Mouse (Mus musculus): ENCODE measurements around the gene Mxra7. TPM values are rescaled to one million over a fixed set of nuclear protein-coding genes. Genes with fewer than 3 reads are reported as not detected.
A peak's percentile ranks its signal among the peaks of the same experiment; 100 is the strongest.
"Not testable (repeated sequence)": the region's sequence is repeated elsewhere in the genome, so short reads cannot be mapped to it uniquely, and the experiment has no call there.

The Mxra7 gene
- polyA plus RNA-seq, 1 experiment, result 6.6 TPM

DNA sequence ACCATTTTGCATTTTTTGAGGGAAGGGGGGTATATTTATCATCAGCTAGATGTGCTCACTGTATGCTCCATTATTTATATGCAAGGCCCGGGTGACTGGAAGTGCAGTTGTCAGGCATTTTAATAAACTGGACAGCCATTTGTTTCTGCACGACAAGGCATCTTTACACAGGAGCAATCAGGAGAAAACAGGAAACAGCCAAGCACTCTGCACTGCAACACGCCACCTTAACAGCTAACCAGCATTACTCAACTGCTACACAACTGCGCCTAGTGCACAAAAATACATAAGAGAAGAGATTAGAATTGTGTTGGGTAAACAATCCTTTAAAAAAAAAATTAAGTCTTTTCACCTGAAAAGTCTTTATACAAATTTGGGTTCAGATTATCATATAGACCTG is 22.2 kb upstream of the Mxra7 start:
- WGBS, result 8% methylated on average over 4 of the region's 4 CpGs
- no peaks in the 10 kb centered on the region; the same call in none of the 2 replicates for H3K4me1 ChIP-seq (ENCODE audit: control insufficient read depth, insufficient read depth, low read length)
- H3K4me3 ChIP-seq (replicated peaks; ENCODE audit: control insufficient read depth, low read depth, low read length), result peak overlapping the region; percentile 52
- H3K27ac ChIP-seq (ENCODE audit: control insufficient read depth, insufficient read depth, low read depth, low read length, poor library complexity), result no peak overlapping the region
- TF ChIP-seq POLR2A (IDR thresholded peaks at IDR 0.05; ENCODE audit: borderline replicate concordance, control insufficient read depth, low read depth, low read length), result no peak
- no peak for TF ChIP-seq CTCF (IDR thresholded peaks at IDR 0.05; ENCODE audit: control insufficient read depth, insufficient read depth, low read length)

DNA sequence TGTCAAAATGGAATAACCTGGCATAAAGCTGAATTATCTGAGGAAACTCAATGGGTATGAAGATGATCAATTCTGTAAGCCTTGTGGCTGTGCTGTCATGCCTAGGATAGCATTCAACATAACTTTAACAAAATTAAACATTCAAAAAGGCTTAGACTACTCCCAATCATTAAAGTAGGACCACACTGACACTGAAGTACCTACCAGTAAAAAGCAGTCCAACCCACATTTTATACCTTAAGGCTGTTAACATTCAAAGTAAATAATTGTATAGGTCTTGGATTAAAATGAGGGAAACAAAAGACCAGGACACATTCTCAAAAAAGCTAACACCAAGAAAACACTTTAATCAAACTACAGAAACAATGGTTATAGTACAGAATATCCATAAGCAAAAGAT is 21.7 kb upstream of the Mxra7 start:
- Histone ChIP-seq H3K27ac (ENCODE audit: control insufficient read depth, insufficient read depth, low read depth, low read length, poor library complexity) (no peak overlapping the region), H3K4me1 (ENCODE audit: control insufficient read depth, insufficient read depth, low read length) (no peaks in the 10 kb centered on the region; the same call in 1 of the 2 replicates), H3K4me3 (replicated peaks; ENCODE audit: control insufficient read depth, low read depth, low read length) (no peak overlapping the region)
- TF ChIP-seq CTCF (IDR thresholded peaks at IDR 0.05; ENCODE audit: control insufficient read depth, insufficient read depth, low read length) (no peak), POLR2A (IDR thresholded peaks at IDR 0.05; ENCODE audit: borderline replicate concordance, control insufficient read depth, low read depth, low read length) (no peak)

DNA sequence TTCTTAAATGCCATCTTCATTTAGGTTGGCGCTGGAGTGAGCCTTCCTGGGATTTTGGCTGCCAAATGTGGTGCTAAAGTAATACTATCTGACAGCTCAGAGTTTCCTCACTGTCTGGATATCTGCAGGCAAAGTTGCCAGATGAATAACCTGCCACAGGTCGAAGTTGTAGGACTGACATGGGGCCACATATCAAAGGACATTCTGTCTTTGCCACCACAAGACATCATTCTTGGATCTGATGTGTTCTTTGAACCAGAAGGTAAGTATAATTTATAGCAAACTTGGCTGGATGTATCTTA is 21.0 kb upstream of the Mxra7 start:
- not testable (repeated sequence) for H3K27ac ChIP-seq (ENCODE audit: control insufficient read depth, insufficient read depth, low read depth, low read length, poor library complexity); H3K4me3 ChIP-seq (replicated peaks; ENCODE audit: control insufficient read depth, low read depth, low read length); H3K4me1 ChIP-seq (ENCODE audit: control insufficient read depth, insufficient read depth, low read length)
- 73% methylated on average over 2 of the region's 2 CpGs for WGBS

DNA sequence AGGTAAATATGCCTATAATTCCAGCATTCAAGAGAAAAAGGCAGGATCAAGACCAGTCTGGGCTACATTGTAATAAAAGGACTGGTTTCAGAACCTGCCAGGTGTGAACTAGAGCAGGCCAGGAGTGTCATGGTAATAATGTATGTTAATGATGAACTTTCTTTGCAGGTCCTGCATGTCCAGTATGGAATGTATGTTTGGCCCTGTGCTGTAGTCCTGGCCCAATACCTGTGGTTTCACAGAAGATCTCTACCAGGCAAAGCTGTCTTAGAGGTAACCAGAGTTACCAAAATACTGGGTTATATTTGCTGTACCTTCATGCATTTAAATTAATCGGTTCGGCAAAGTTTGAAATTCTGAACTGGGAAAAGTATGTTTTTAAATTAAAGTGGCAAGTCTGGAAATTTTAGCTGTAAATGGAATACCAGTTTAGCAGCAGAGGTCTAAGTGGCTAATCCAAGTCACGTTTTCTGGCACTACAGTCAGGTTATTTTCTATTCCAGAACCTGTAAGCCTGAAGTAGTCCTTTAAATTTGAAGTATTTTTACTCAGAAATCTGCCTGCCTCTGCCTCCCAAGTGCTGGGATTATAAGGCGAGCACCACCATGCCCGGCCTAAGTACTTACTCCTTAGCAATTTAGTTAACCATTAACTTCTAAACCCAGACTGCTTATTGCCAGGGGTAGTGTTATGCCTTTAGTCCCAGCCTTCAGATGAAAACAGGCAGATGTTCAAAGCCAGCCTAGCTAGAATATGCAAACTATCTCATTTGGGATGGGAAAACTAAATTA is 20.4 kb upstream of the Mxra7 start:
- H3K4me1 ChIP-seq (ENCODE audit: control insufficient read depth, insufficient read depth, low read length), result no peaks in the 10 kb centered on the region; the same call in 1 of the 2 replicates
- 83% methylated on average over 5 of the region's 5 CpGs for WGBS
- TF ChIP-seq POLR2A (IDR thresholded peaks at IDR 0.05; ENCODE audit: borderline replicate concordance, control insufficient read depth, low read depth, low read length) (no peak), CTCF (IDR thresholded peaks at IDR 0.05; ENCODE audit: control insufficient read depth, insufficient read depth, low read length) (no peak)

DNA sequence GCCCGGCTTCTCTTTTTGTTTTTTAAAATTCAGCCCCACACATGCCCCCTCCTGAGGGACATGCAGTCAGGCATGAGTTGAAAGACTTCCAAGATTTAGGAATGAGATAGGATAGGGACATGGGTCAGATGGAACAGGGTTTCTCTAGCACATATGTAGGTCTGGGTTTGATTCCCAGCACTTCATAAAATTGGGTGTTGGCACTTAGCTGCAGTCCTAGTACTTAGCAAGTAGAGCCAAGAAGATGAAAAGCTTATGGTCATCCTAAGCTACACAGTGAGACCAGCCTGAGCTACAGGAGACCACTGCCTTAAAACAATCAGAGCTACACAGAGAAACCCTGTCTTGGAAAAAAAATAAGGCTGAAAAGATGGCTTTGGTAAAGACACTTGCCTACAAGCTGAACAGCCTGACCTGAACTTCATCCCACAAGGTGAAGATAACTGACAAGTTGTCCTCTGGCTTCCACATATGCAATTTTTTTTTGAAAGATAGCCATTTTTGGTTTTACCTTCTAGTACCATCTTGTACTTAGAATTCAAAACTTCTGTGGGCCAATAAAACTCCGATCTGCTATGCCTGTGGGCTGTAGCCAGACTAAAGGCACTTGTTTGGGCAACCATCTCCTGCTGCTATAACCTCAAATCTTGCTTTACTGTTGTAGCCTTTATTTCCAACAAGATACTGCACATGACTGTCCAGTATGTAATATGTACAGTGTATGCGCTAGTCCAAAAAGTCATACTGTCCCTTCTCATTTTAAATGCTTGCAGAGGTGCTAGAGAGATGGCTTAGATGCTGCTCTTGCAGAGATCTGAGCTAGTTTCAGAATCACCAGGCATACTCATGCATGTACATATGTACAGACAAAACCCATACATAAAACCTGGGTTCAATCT is 19.6 kb upstream of the Mxra7 start:
- Histone ChIP-seq H3K27ac (ENCODE audit: control insufficient read depth, insufficient read depth, low read depth, low read length, poor library complexity) (no peak overlapping the region), H3K4me3 (replicated peaks; ENCODE audit: control insufficient read depth, low read depth, low read length) (no peak overlapping the region), H3K4me1 (ENCODE audit: control insufficient read depth, insufficient read depth, low read length) (no peaks in the 10 kb centered on the region; the same call in 1 of the 2 replicates)
- WGBS, result 91% methylated on average over 3 of the region's 3 CpGs
- TF ChIP-seq POLR2A (IDR thresholded peaks at IDR 0.05; ENCODE audit: borderline replicate concordance, control insufficient read depth, low read depth, low read length) (no peak), CTCF (IDR thresholded peaks at IDR 0.05; ENCODE audit: control insufficient read depth, insufficient read depth, low read length) (no peak)

More for the DNA sequence above, 20.4 kb upstream of the Mxra7 start:
- H3K4me3 ChIP-seq (replicated peaks; ENCODE audit: control insufficient read depth, low read depth, low read length), result no peak overlapping the region
- no peak overlapping the region for H3K27ac ChIP-seq (ENCODE audit: control insufficient read depth, insufficient read depth, low read depth, low read length, poor library complexity)

DNA sequence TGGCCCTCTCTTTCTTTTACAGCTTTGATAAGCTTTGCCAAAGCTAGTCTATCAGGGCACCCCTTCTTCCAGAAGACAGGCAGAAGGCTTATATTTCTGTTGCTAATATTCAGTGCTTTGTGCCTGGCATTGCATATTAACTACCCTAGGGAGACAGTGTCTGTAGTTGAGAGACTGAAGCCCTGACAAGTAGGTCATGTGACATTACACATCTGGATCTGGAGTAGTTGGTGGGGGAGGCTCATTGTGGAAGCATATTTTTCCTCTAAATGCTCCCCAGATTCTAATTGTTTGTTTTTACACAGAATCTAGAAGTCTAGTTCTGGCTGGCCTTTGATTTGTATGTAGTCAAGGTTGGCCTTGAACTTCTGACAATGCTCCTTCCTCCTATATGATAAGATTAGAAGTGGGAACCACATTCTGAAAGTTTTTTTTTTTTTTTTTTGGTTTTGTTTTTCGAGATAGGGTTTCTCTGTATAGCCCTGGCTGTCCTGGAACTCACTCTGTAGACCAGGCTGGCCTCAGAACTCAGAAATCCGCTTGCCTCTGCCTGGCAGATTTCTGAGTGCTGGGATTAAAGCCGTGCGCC is 18.8 kb upstream of the Mxra7 start:
- TF ChIP-seq POLR2A (IDR thresholded peaks at IDR 0.05; ENCODE audit: borderline replicate concordance, control insufficient read depth, low read depth, low read length), result no peak
- TF ChIP-seq CTCF (IDR thresholded peaks at IDR 0.05; ENCODE audit: control insufficient read depth, insufficient read depth, low read length), result no peak
- Histone ChIP-seq H3K27ac (ENCODE audit: control insufficient read depth, insufficient read depth, low read depth, low read length, poor library complexity) (no peak overlapping the region), H3K4me1 (ENCODE audit: control insufficient read depth, insufficient read depth, low read length) (no peaks in the 10 kb centered on the region; the same call in 1 of the 2 replicates), H3K4me3 (replicated peaks; ENCODE audit: control insufficient read depth, low read depth, low read length) (no peak overlapping the region)
- 69% methylated on average over 4 of the region's 4 CpGs for WGBS

DNA sequence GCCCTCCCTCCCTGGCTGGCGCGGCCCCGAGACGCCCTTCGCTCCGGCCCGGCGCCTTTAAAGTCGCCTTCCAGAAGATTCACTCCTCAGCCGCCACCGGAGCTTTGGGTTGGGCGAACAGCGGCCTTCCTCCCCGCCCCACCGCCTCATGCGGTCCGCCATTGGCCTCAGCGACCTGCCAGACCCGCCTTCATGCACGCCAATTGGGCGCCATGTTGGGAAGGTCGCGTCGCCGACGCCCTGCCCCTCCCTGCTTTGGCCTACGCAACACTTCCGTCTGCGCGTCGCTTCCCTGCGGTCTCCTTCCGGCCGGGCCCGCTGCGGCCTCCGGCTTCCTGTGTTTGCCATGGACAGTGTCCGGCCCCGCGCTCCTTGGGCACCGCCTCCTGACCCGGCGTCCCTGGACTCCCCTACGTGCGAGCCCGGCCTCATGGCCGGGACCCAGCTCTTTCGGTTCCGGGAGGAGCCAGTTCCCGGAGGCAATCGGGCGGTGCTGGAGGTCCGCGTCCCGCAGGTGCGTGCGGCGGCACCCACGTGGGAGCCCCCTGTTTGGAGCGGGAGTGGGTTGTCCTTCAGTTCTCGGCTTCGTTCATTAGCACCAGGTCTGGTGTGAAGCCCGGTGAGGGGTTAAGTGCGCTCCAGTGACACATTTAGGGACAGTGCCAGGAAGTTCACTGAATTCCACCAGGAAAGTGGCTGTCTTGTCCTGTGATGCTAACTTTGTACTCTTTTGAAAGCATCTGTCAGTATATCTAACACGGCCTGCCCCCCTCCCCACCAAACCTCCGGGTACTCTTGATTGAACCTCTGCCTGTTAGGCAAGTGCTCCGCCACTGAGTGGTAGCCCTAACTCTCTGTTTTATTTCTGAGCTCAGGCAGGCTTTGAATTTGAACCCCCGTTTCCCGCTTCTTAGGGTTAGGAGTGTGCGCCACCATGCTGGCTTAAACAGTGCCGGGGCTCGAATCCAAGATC is 15.7 kb upstream of the Mxra7 start, which contains the start of the genes Mettl23 and Jmjd6:
Gene Mettl23 (plus strand): TSS at position 18 of the 973 bp plus-strand sequence.
Gene Jmjd6 (minus strand): TSS at position 189 of the 973 bp plus-strand sequence.
- no peak for TF ChIP-seq CTCF (IDR thresholded peaks at IDR 0.05; ENCODE audit: control insufficient read depth, insufficient read depth, low read length)
- no peak; the same call in 1 of the 2 replicates for TF ChIP-seq POLR2A (IDR thresholded peaks at IDR 0.05; ENCODE audit: borderline replicate concordance, control insufficient read depth, low read depth, low read length)
- Histone ChIP-seq H3K27ac (ENCODE audit: control insufficient read depth, insufficient read depth, low read depth, low read length, poor library complexity) (peak within 1 kb of the TSS; percentile 95), H3K4me1 (ENCODE audit: control insufficient read depth, insufficient read depth, low read length) (peaks cover 1% of the 10 kb centered on the region; the same call in 1 of the 2 replicates), H3K4me3 (replicated peaks; ENCODE audit: control insufficient read depth, low read depth, low read length) (peak within 1 kb of the TSS; percentile 97)
- under 1% methylated on average over 72 of the region's 72 CpGs for WGBS

Measured in bone marrow, adult 2 months (tissue).